Mouse (Mus musculus) ES-Bruce4 (cell line): Measurements from ENCODE around the gene Ptges2.

ENCODE experiments used
- CTCF ChIP-seq: IDR thresholded peaks from one replicate; pipeline ENCODE4 v1.8.1; 2011; ENCODE audit warnings: low read depth, low read length
- EP300 ChIP-seq: IDR thresholded peaks from 2 replicates; pipeline ENCODE4 v1.6.1; 2011; ENCODE audit warnings: low read depth, low read length; ENCODE audit not compliant: insufficient read depth
- POLR2A ChIP-seq: IDR thresholded peaks from one replicate; pipeline ENCODE4 v1.8.1; 2011; ENCODE audit warnings: low read length; ENCODE audit not compliant: insufficient read depth

DNA sequence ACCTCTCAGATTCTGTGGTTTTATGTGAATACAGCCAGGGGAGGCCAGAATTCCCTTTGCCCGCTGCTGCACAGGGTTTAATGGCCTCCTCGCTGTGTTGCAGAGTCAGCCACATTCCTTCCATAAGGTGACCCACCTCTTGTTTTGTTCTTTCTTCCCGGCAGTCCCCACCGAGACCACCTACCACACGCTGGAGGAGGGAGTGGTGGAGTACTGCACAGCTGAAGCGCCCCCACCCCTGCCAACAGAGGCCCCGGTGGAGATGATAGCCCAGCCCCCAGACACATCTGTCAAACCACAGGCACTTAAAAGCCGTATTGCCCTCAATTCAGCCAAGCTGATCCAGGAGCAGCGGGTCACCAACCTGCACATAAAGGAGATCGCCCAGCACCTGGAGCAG, 58.9 kb downstream of the Ptges2 start:
- no peak for TF ChIP-seq CTCF
- no peak for TF ChIP-seq POLR2A
- peak; percentile 66; the same call in 1 of the 2 replicates for TF ChIP-seq EP300
